Mouse (Mus musculus): ENCODE measurements around the gene Cadm4. TPM values are rescaled to one million over a fixed set of nuclear protein-coding genes. Genes with fewer than 3 reads are reported as not detected.

Gene Cadm4
- total and polyA plus RNA-seq, 3 experiments = 0.16 to 0.59 (median 0.36) TPM

- no peak for DNase-seq (ENCODE audit: extremely low read depth)
- H3K27me3 ChIP-seq (replicated peaks) = peaks cover 2% of the 10 kb centered on the region
- no peaks in the 10 kb centered on the region for H3K9me3 ChIP-seq (replicated peaks; ENCODE audit: low read length)
- H3K79me2 ChIP-seq (replicated peaks; ENCODE audit: control insufficient read depth, extremely low read depth, insufficient read depth, poor library complexity, severe bottlenecking) = 0 out of 2 replicates have a peak, but pooled peaks cover 2% of the 10 kb centered on the region
- TF ChIP-seq ELF1 (IDR thresholded peaks at IDR 0.05; ENCODE audit: low read depth, low read length) (no peak), MYC (IDR thresholded peaks at IDR 0.05; ENCODE audit: low read depth, low read length) (no peak), POLR2A (IDR thresholded peaks at IDR 0.05; ENCODE audit: low read depth, low read length) (no peak)
- H3K9ac ChIP-seq (ENCODE audit: insufficient read depth, low read depth) = peak overlapping the region; percentile 66; the same call in 1 of the 2 replicates
- H3K36me3 ChIP-seq (replicated peaks in 1 of 2; ENCODE audit: control insufficient read depth in 1 of 2, insufficient read depth in 1 of 2, low read length in 1 of 2) = peaks cover 0 to 9% of the 10 kb centered on the region in 2 experiments
- peak overlapping the region; percentile 70 for H3K4me2 ChIP-seq (ENCODE audit: insufficient read depth, low read depth, poor library complexity, severe bottlenecking)
- in situ Hi-C loops (cut with MboI; ENCODE audit: low pct_ligation_motif_present, low pct_unique_long_range_greater_than_20kb, low sequenced_read_pairs) (no loop called here), dilution Hi-C loops (cut with MboI; ENCODE audit: extremely low pct_ligation_motif_present, extremely low pct_unique_long_range_greater_than_20kb, low sequenced_read_pairs) (no loop called here)
- peaks cover 0 to 25% of the 10 kb centered on the region in 2 experiments; a peak in 2 of 4 replicates for H3K4me1 ChIP-seq (ENCODE audit: control insufficient read depth in 1 of 2, insufficient read depth in 2 of 2)
- H3K4me3 ChIP-seq (replicated peaks in 1 of 3; ENCODE audit: low read depth in 2 of 3, low read length in 2 of 3, poor library complexity in 1 of 3) = peak overlapping the region in 1 of 3 experiments; percentile 88
- no peak overlapping the region for H3K27ac ChIP-seq (ENCODE audit: insufficient read depth, low read depth)
Measured at GRCm38 (mm10) chr7:24506065-24506459, 24.2 kb downstream of the Cadm4 start.

- TF ChIP-seq RAD21 (IDR thresholded peaks at IDR 0.05; ENCODE audit: low read depth, low read length) (no peak), KAT2A (IDR thresholded peaks at IDR 0.05; ENCODE audit: insufficient replicate concordance, low read length) (no peak), MEF2A (IDR thresholded peaks at IDR 0.05; ENCODE audit: borderline replicate concordance, low read depth, low read length) (no peak)
- Histone ChIP-seq H3K36me3 (replicated peaks in 1 of 2; ENCODE audit: control insufficient read depth in 1 of 2, insufficient read depth in 1 of 2, low read length in 1 of 2) (peaks cover 0 to 10% of the 10 kb centered on the region in 2 experiments), H3K27ac (ENCODE audit: insufficient read depth, low read depth) (peak overlapping the region; percentile 10; the same call in 1 of the 2 replicates), H3K9ac (ENCODE audit: insufficient read depth, low read depth) (peak overlapping the region; percentile 66), H3K9me3 (replicated peaks; ENCODE audit: low read length) (no peaks in the 10 kb centered on the region), H3K4me2 (ENCODE audit: insufficient read depth, low read depth, poor library complexity, severe bottlenecking) (peak overlapping the region; percentile 70), H3K79me2 (replicated peaks; ENCODE audit: control insufficient read depth, extremely low read depth, insufficient read depth, poor library complexity, severe bottlenecking) (0 out of 2 replicates have a peak, but pooled peaks cover 2% of the 10 kb centered on the region), H3K27me3 (replicated peaks) (peaks cover 2% of the 10 kb centered on the region), H3K4me1 (ENCODE audit: control insufficient read depth in 1 of 2, insufficient read depth in 2 of 2) (peaks cover 0 to 25% of the 10 kb centered on the region in 2 experiments; a peak in 2 of 4 replicates), H3K4me3 (replicated peaks in 1 of 3; ENCODE audit: low read depth in 2 of 3, low read length in 2 of 3, poor library complexity in 1 of 3) (peak overlapping the region; percentile 75 to 88 (median 76))
- in situ Hi-C loops (cut with MboI; ENCODE audit: low pct_ligation_motif_present, low pct_unique_long_range_greater_than_20kb, low sequenced_read_pairs) (no loop called here), dilution Hi-C loops (cut with MboI; ENCODE audit: extremely low pct_ligation_motif_present, extremely low pct_unique_long_range_greater_than_20kb, low sequenced_read_pairs) (no loop called here)
- DNase-seq (ENCODE audit: extremely low read depth) = no peak
Measured at GRCm38 (mm10) chr7:24506476-24506837, 24.6 kb downstream of the Cadm4 start.

GRCm38 (mm10) chr7:24506838-24507725 is 25.3 kb downstream of the Cadm4 start, which contains the start of gene Zfp428:
Zfp428 (plus strand) TSS chr7:24507006.
- H3K27ac ChIP-seq (ENCODE audit: insufficient read depth, low read depth) = peak within 1 kb of the TSS; percentile 83
- peaks cover 2% of the 10 kb centered on the region for H3K27me3 ChIP-seq (replicated peaks)
- in situ Hi-C loops (cut with MboI; ENCODE audit: low pct_ligation_motif_present, low pct_unique_long_range_greater_than_20kb, low sequenced_read_pairs) = no loop called here
- TF ChIP-seq MEF2A (IDR thresholded peaks at IDR 0.05; ENCODE audit: borderline replicate concordance, low read depth, low read length) = 0 out of 2 replicates have a peak, but pooled peaks have one; percentile 54
- TF ChIP-seq MYC (IDR thresholded peaks at IDR 0.05; ENCODE audit: low read depth, low read length) = peak; percentile 80; the same call in 1 of the 2 replicates
- peak; percentile 72 for TF ChIP-seq IRF4 (IDR thresholded peaks at IDR 0.05; ENCODE audit: low read depth, low read length)
- no peak for TF ChIP-seq ZC3H11A (IDR thresholded peaks at IDR 0.05; ENCODE audit: low read depth, low read length)
- no peak for TF ChIP-seq CHD1 (IDR thresholded peaks at IDR 0.05; ENCODE audit: low read depth, low read length)
- peak; percentile 88 for TF ChIP-seq MXI1 (IDR thresholded peaks at IDR 0.05; ENCODE audit: low read depth, low read length)
- TF ChIP-seq CHD2 (IDR thresholded peaks at IDR 0.05; ENCODE audit: low read length) = no peak; the same call in 1 of the 2 replicates
- peak; percentile 63 for TF ChIP-seq ZMIZ1 (IDR thresholded peaks at IDR 0.05; ENCODE audit: low read depth, low read length)
- no peak; the same call in none of the 2 replicates for TF ChIP-seq ELF1 (IDR thresholded peaks at IDR 0.05; ENCODE audit: low read depth, low read length)
- peak; percentile 68 for TF ChIP-seq HCFC1 (IDR thresholded peaks at IDR 0.05; ENCODE audit: low read depth, low read length)
- peak; percentile 31; the same call in 1 of the 2 replicates for TF ChIP-seq RCOR1 (conservative IDR thresholded peaks at IDR 0.05; ENCODE audit: low read depth, low read length)
- TF ChIP-seq ZNF384 (IDR thresholded peaks at IDR 0.05; ENCODE audit: low read depth, low read length) = peak; percentile 98
- TF ChIP-seq POLR2A (IDR thresholded peaks at IDR 0.05; ENCODE audit: low read depth, low read length) = peak; percentile 94
- TF ChIP-seq USF2 (conservative IDR thresholded peaks at IDR 0.05; ENCODE audit: low read depth, low read length) = no peak
- peak; percentile 88 for TF ChIP-seq BHLHE40 (IDR thresholded peaks at IDR 0.05; ENCODE audit: low read depth, low read length)
- TF ChIP-seq EP300 (IDR thresholded peaks at IDR 0.05; ENCODE audit: low read length) = peak; percentile 38; the same call in 1 of the 2 replicates
- no peak for TF ChIP-seq USF1 (IDR thresholded peaks at IDR 0.05; ENCODE audit: low read depth, low read length)
- TF ChIP-seq E2F4 (IDR thresholded peaks at IDR 0.05; ENCODE audit: insufficient replicate concordance, low read depth, low read length) = 0 out of 2 replicates have a peak, but pooled peaks have one; percentile 31
- TF ChIP-seq ZKSCAN1 (IDR thresholded peaks at IDR 0.05; ENCODE audit: borderline replicate concordance, low read depth, low read length) = no peak
- no peak for TF ChIP-seq RAD21 (IDR thresholded peaks at IDR 0.05; ENCODE audit: low read depth, low read length)

More at GRCm38 (mm10) chr7:24506838-24507725, 25.3 kb downstream of the Cadm4 start, which contains the start of gene Zfp428:
- no peaks in the 10 kb centered on the region for H3K9me3 ChIP-seq (replicated peaks; ENCODE audit: low read length)
- H3K79me2 ChIP-seq (replicated peaks; ENCODE audit: control insufficient read depth, extremely low read depth, insufficient read depth, poor library complexity, severe bottlenecking) = 0 out of 2 replicates have a peak, but pooled peaks cover 2% of the 10 kb centered on the region
- H3K9ac ChIP-seq (ENCODE audit: insufficient read depth, low read depth) = peak within 1 kb of the TSS; percentile 66
- DNase-seq (ENCODE audit: extremely low read depth) = peak; percentile 92
- peak within 1 kb of the TSS; percentile 75 to 88 (median 76) for H3K4me3 ChIP-seq (replicated peaks in 1 of 3; ENCODE audit: low read depth in 2 of 3, low read length in 2 of 3, poor library complexity in 1 of 3)
- peaks cover 0 to 25% of the 10 kb centered on the region in 2 experiments; a peak in 2 of 4 replicates for H3K4me1 ChIP-seq (ENCODE audit: control insufficient read depth in 1 of 2, insufficient read depth in 2 of 2)
- peak within 1 kb of the TSS; percentile 74 for H3K4me2 ChIP-seq (ENCODE audit: insufficient read depth, low read depth, poor library complexity, severe bottlenecking)
- H3K36me3 ChIP-seq (replicated peaks in 1 of 2; ENCODE audit: control insufficient read depth in 1 of 2, insufficient read depth in 1 of 2, low read length in 1 of 2) = peaks cover 0 to 15% of the 10 kb centered on the region in 2 experiments
- dilution Hi-C loops (cut with MboI; ENCODE audit: extremely low pct_ligation_motif_present, extremely low pct_unique_long_range_greater_than_20kb, low sequenced_read_pairs) = no loop called here
